Mouse (Mus musculus) stomach, postnatal 0 days (tissue): ENCODE results near the gene Olfr1247.

Experiments used
- CTCF ChIP-seq: IDR thresholded peaks from 2 replicates; pipeline ENCODE4 v1.5.1; 2016; ENCODE audit warnings: antibody characterized with exemption, low read depth, mild to moderate bottlenecking, moderate library complexity
- EP300 ChIP-seq: optimal IDR thresholded peaks from 2 replicates; pipeline ENCODE3; 2016; ENCODE audit warnings: antibody characterized with exemption

DNA sequence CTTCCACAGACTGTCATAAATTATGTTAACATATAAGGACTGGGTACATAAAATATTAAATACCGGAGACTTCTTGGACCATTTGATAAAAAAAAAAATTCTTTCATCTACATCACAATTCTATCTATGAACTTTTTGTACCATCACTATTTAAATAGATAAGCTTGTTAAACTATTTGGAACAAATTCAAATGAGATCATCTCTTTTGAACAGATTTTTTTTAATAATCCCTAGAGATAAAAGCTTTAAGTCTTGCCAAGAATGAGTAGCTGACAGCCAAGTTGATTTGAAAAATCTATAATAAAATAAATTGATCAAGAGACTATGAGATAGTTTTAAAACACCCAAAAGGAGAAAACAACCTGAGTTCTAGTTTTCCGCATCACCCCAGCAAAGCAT lies 21.0 kb upstream of the Olfr1247 start, which contains the start of gene Olfr1249:
- no peak for TF ChIP-seq EP300
- TF ChIP-seq CTCF, result no peak
